Mouse (Mus musculus): ENCODE data around the gene Tnfsf13. TPM values are rescaled to one million over a fixed set of nuclear protein-coding genes. Genes with fewer than 3 reads are reported as not detected.

Tnfsf13 gene
- polyA plus RNA-seq, 1 experiment from 2014 or later: 0.58 TPM

- Histone ChIP-seq H3K27ac (peak overlapping the region; percentile 68), H3K27me3 (no peaks in the 10 kb centered on the region), H3K9ac (replicated peaks) (no peak overlapping the region), H3K4me3 (replicated peaks) (no peak overlapping the region), H3K36me3 (no peaks in the 10 kb centered on the region), H3K9me3 (no peaks in the 10 kb centered on the region; the same call in 1 of the 2 replicates), H3K4me1 (replicated peaks) (peaks cover 19% of the 10 kb centered on the region), H3K4me2 (peak overlapping the region; percentile 24)
- 37% methylated on average over 18 of the region's 18 CpGs for WGBS
- no peak for ATAC-seq (ENCODE audit: insufficient number of reproducible peaks, insufficient read depth, low FRiP score, low TSS enrichment, low read depth)
These were observed 29.2 kb upstream of the Tnfsf13 start for GRCm38 (mm10) chr11:69714636-69715329.

- Histone ChIP-seq H3K9ac (replicated peaks) (no peak overlapping the region), H3K27me3 (no peaks in the 10 kb centered on the region), H3K4me3 (replicated peaks) (no peak overlapping the region), H3K4me1 (replicated peaks) (peaks cover 30% of the 10 kb centered on the region), H3K36me3 (no peaks in the 10 kb centered on the region), H3K27ac (no peak overlapping the region), H3K9me3 (no peaks in the 10 kb centered on the region; the same call in 1 of the 2 replicates), H3K4me2 (no peak overlapping the region)
- no peak for ATAC-seq (ENCODE audit: insufficient number of reproducible peaks, insufficient read depth, low FRiP score, low TSS enrichment, low read depth)
- WGBS: 82% methylated on average over 20 of the region's 20 CpGs
These were observed 27.5 kb upstream of the Tnfsf13 start for GRCm38 (mm10) chr11:69712954-69713672.

GRCm38 (mm10) chr11:69711082-69711481, 25.5 kb upstream of the Tnfsf13 start:
- Histone ChIP-seq H3K27me3 (no peaks in the 10 kb centered on the region), H3K9ac (replicated peaks) (no peak overlapping the region), H3K9me3 (no peaks in the 10 kb centered on the region; the same call in 1 of the 2 replicates), H3K4me2 (no peak overlapping the region), H3K4me3 (replicated peaks) (no peak overlapping the region), H3K4me1 (replicated peaks) (peaks cover 32% of the 10 kb centered on the region), H3K27ac (no peak overlapping the region), H3K36me3 (no peaks in the 10 kb centered on the region)
- ATAC-seq (ENCODE audit: insufficient number of reproducible peaks, insufficient read depth, low FRiP score, low TSS enrichment, low read depth): no peak
- 78% methylated on average over 2 of the region's 2 CpGs for WGBS

GRCm38 (mm10) chr11:69710470-69710869, 24.9 kb upstream of the Tnfsf13 start:
- Histone ChIP-seq H3K27ac (no peak overlapping the region), H3K27me3 (no peaks in the 10 kb centered on the region), H3K4me2 (no peak overlapping the region), H3K9ac (replicated peaks) (no peak overlapping the region), H3K4me3 (replicated peaks) (no peak overlapping the region), H3K36me3 (no peaks in the 10 kb centered on the region), H3K9me3 (no peaks in the 10 kb centered on the region; the same call in 1 of the 2 replicates), H3K4me1 (replicated peaks) (peaks cover 28% of the 10 kb centered on the region)
- WGBS: 87% methylated on average over 3 of the region's 3 CpGs
- no peak for ATAC-seq (ENCODE audit: insufficient number of reproducible peaks, insufficient read depth, low FRiP score, low TSS enrichment, low read depth)

GRCm38 (mm10) chr11:69709554-69710446, 24.2 kb upstream of the Tnfsf13 start:
- Histone ChIP-seq H3K4me3 (replicated peaks) (no peak overlapping the region), H3K9ac (replicated peaks) (peak overlapping the region; percentile 40; the same call in 1 of the 2 replicates), H3K36me3 (no peaks in the 10 kb centered on the region), H3K27ac (0 out of 2 replicates have a peak overlapping the region, but pooled peaks have one; percentile 7), H3K4me1 (replicated peaks) (peaks cover 26% of the 10 kb centered on the region), H3K9me3 (no peaks in the 10 kb centered on the region), H3K4me2 (no peak overlapping the region), H3K27me3 (no peaks in the 10 kb centered on the region)
- 52% methylated on average over 11 of the region's 11 CpGs for WGBS
- ATAC-seq (ENCODE audit: insufficient number of reproducible peaks, insufficient read depth, low FRiP score, low TSS enrichment, low read depth): no peak

- Histone ChIP-seq H3K27ac (0 out of 2 replicates have a peak overlapping the region, but pooled peaks have one; percentile 3), H3K4me1 (replicated peaks) (peaks cover 19% of the 10 kb centered on the region), H3K4me2 (no peak overlapping the region), H3K4me3 (replicated peaks) (no peak overlapping the region), H3K27me3 (no peaks in the 10 kb centered on the region), H3K9ac (replicated peaks) (no peak overlapping the region), H3K36me3 (no peaks in the 10 kb centered on the region), H3K9me3 (no peaks in the 10 kb centered on the region)
- no peak for ATAC-seq (ENCODE audit: insufficient number of reproducible peaks, insufficient read depth, low FRiP score, low TSS enrichment, low read depth)
- WGBS: 60% methylated on average over 3 of the region's 3 CpGs
These were observed 23.2 kb upstream of the Tnfsf13 start for GRCm38 (mm10) chr11:69708614-69709265.

- Histone ChIP-seq H3K27ac (no peak overlapping the region), H3K9ac (replicated peaks) (no peak overlapping the region), H3K4me1 (replicated peaks) (peaks cover 19% of the 10 kb centered on the region), H3K4me2 (no peak overlapping the region), H3K9me3 (no peaks in the 10 kb centered on the region), H3K36me3 (no peaks in the 10 kb centered on the region), H3K4me3 (replicated peaks) (no peak overlapping the region), H3K27me3 (no peaks in the 10 kb centered on the region)
- WGBS: 86% methylated on average over 4 of the region's 4 CpGs
- no peak for ATAC-seq (ENCODE audit: insufficient number of reproducible peaks, insufficient read depth, low FRiP score, low TSS enrichment, low read depth)
These were observed 22.3 kb upstream of the Tnfsf13 start for GRCm38 (mm10) chr11:69707873-69708381.

GRCm38 (mm10) chr11:69707480-69707847, 21.9 kb upstream of the Tnfsf13 start:
- Histone ChIP-seq H3K9me3 (no peaks in the 10 kb centered on the region), H3K9ac (replicated peaks) (no peak overlapping the region), H3K27me3 (no peaks in the 10 kb centered on the region), H3K27ac (no peak overlapping the region), H3K36me3 (no peaks in the 10 kb centered on the region), H3K4me1 (replicated peaks) (peaks cover 19% of the 10 kb centered on the region), H3K4me3 (replicated peaks) (no peak overlapping the region), H3K4me2 (no peak overlapping the region)
- ATAC-seq (ENCODE audit: insufficient number of reproducible peaks, insufficient read depth, low FRiP score, low TSS enrichment, low read depth): no peak
- 80% methylated on average over 4 of the region's 4 CpGs for WGBS

GRCm38 (mm10) chr11:69706775-69707479, 21.3 kb upstream of the Tnfsf13 start:
- 45% methylated on average over 6 of the region's 6 CpGs for WGBS
- no peaks in the 10 kb centered on the region for H3K27me3 ChIP-seq
- H3K4me3 ChIP-seq (replicated peaks): no peak overlapping the region
- H3K36me3 ChIP-seq: no peaks in the 10 kb centered on the region
- H3K4me2 ChIP-seq: no peak overlapping the region
- H3K27ac ChIP-seq: no peak overlapping the region
- H3K4me1 ChIP-seq (replicated peaks): peaks cover 19% of the 10 kb centered on the region
- no peaks in the 10 kb centered on the region for H3K9me3 ChIP-seq
- H3K9ac ChIP-seq (replicated peaks): 0 out of 2 replicates have a peak overlapping the region, but pooled peaks have one; percentile 1
- no peak for ATAC-seq (ENCODE audit: insufficient number of reproducible peaks, insufficient read depth, low FRiP score, low TSS enrichment, low read depth)

- 29% methylated on average over 2 of the region's 2 CpGs for WGBS
- H3K4me2 ChIP-seq: no peak overlapping the region
- H3K9ac ChIP-seq (replicated peaks): no peak overlapping the region
- H3K36me3 ChIP-seq: no peaks in the 10 kb centered on the region
- H3K4me1 ChIP-seq (replicated peaks): peaks cover 16% of the 10 kb centered on the region
- no peaks in the 10 kb centered on the region for H3K27me3 ChIP-seq
- no peak overlapping the region for H3K4me3 ChIP-seq (replicated peaks)
- no peak overlapping the region for H3K27ac ChIP-seq
- ATAC-seq (ENCODE audit: insufficient number of reproducible peaks, insufficient read depth, low FRiP score, low TSS enrichment, low read depth): no peak
- no peaks in the 10 kb centered on the region for H3K9me3 ChIP-seq
These were observed 19.0 kb upstream of the Tnfsf13 start for GRCm38 (mm10) chr11:69704613-69705010.

Data from limb, embryonic 12.5 days (tissue).